Mouse (Mus musculus): ENCODE data around the gene Ppp2r1a. TPM values are rescaled to one million over a fixed set of nuclear protein-coding genes. Genes with fewer than 3 reads are reported as not detected.

Ppp2r1a gene
- polyA plus RNA-seq (2015; fragmentation: Nextera tagmentation; extraction: Ambion mirVana): 746 and 783 TPM in 2 replicates

DNA sequence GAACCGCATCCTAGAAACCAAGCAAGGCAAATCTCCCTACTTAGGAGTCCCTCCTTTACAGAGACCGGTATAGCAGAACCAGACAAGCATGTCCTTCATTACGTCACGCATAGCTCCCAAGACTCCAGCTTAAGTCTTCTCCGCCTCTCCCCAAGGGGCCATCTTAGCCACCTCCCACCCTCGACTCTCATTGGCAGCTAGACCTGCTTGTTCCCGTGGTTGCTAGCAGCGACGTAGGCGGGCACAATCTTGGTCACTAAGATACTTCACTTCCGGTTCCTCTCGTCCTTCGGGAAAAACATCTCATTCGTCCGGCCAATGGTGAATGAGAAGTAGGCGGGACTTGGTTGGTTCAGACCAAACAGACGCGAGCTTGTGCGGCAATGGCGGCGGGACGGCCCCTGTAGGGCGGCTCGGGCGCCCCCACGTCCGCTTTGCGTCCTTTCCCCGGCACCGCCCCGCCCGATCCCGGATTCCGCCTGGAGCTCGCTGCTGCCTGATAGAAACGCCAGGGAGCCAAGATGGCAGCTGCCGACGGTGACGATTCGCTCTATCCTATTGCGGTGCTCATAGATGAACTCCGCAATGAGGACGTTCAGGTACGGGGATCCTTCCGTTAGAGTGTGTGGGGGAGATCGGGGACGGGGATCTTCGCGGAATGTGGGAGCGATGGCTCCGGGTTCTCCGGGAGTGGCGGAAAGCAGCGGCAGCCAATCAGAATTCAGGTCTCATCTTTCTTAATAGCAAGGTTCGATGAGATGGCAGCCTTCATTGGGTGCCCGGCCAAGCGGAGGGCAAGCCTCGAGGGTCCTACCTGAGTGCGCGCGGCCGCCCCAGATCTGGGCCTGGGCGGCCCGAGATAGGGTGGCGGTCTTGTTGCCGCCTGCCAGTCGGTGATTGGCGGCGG is at the start of gene Ppp2r1a:
Gene Ppp2r1a (plus strand): TSS at position 327 of the 907 bp plus-strand sequence.
- H3K27ac ChIP-seq (ENCODE audit: low read length): peak within 1 kb of the TSS; percentile 98
- no peaks in the 10 kb centered on the region for H3K9me3 ChIP-seq (replicated peaks; ENCODE audit: control insufficient read depth, low read length, poor library complexity, severe bottlenecking)
- peak within 1 kb of the TSS; percentile 68 for H3K4me2 ChIP-seq (ENCODE audit: low read length)
- no peaks in the 10 kb centered on the region for H3K36me3 ChIP-seq (ENCODE audit: control insufficient read depth, insufficient read depth, low read length)
- H3K4me1 ChIP-seq (ENCODE audit: control insufficient read depth, insufficient read depth, low read length): peaks cover 32% of the 10 kb centered on the region
- under 1% methylated on average over 69 of the region's 69 CpGs for WGBS
- peak within 1 kb of the TSS; percentile 55 for H3K4me3 ChIP-seq (ENCODE audit: low read depth, low read length)
- peak within 1 kb of the TSS; percentile 71 for H3K9ac ChIP-seq (ENCODE audit: low read depth, low read length)
- peak; percentile 98 for ATAC-seq
- no peaks in the 10 kb centered on the region for H3K27me3 ChIP-seq (ENCODE audit: control insufficient read depth, insufficient read depth, low read depth, low read length)

DNA sequence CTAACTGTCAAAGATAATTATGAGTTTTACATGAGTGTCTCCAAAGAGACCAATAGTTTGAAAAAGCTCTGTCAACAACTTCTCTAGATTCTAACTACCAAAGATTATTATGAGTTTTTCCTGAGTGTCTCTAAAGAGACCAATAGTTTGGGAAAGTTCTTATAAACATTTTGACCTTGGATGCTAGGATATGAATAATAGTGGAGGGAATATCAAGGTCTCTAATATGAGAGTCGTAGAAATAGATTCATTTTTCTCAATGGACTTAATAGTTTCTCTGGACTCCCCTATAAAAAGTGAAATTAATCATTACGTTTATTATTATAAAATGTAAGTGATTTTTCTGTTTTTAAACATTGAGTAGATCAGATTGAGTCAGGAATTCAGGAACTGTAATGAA is 40.1 kb upstream of the Ppp2r1a start, which contains the start of gene Vmn1r231:
Gene Vmn1r231 (minus strand): TSS at position 101 of the 400 bp plus-strand sequence.
- Histone ChIP-seq H3K9me3 (replicated peaks; ENCODE audit: control insufficient read depth, low read length, poor library complexity, severe bottlenecking) (0 out of 2 replicates have a peak, but pooled peaks cover 3% of the 10 kb centered on the region), H3K9ac (ENCODE audit: low read depth, low read length) (no peak within 1 kb of the TSS), H3K4me3 (ENCODE audit: low read depth, low read length) (no peak within 1 kb of the TSS), H3K27ac (ENCODE audit: low read length) (no peak within 1 kb of the TSS), H3K27me3 (ENCODE audit: control insufficient read depth, insufficient read depth, low read depth, low read length) (no peaks in the 10 kb centered on the region), H3K4me1 (ENCODE audit: control insufficient read depth, insufficient read depth, low read length) (no peaks in the 10 kb centered on the region), H3K4me2 (ENCODE audit: low read length) (no peak within 1 kb of the TSS), H3K36me3 (ENCODE audit: control insufficient read depth, insufficient read depth, low read length) (no peaks in the 10 kb centered on the region)
- 70% methylated on average over 2 of the region's 2 CpGs for WGBS
- no peak for ATAC-seq

DNA sequence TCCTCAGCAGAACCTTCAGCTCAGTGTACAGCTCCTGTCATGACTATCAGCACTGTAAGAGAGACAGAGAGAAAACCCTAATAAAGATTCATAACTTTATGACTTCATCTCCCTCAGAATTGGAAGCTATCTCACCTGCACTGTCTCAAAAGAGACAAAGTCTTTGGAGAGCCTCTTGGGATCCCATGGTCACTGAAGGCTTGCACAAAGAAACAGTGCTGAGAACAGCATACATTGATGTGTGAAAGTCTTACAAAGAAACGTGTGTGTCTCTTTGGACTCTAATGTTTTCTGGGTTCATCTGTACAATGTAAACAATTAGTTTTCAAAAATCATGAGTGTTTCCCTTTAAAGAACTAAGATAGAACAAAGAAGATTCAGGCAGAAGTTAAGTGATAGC is 25.5 kb upstream of the Ppp2r1a start, which contains the start of gene Vmn1r232:
Gene Vmn1r232 (minus strand): TSS at position 101 of the 400 bp plus-strand sequence.
- no peak within 1 kb of the TSS for H3K4me2 ChIP-seq (ENCODE audit: low read length)
- H3K27me3 ChIP-seq (ENCODE audit: control insufficient read depth, insufficient read depth, low read depth, low read length): no peaks in the 10 kb centered on the region
- ATAC-seq: no peak
- 58% methylated on average over 1 of the region's 1 CpGs for WGBS
- H3K9ac ChIP-seq (ENCODE audit: low read depth, low read length): no peak within 1 kb of the TSS
- no peaks in the 10 kb centered on the region for H3K9me3 ChIP-seq (replicated peaks; ENCODE audit: control insufficient read depth, low read length, poor library complexity, severe bottlenecking)
- H3K4me1 ChIP-seq (ENCODE audit: control insufficient read depth, insufficient read depth, low read length): no peaks in the 10 kb centered on the region
- no peak within 1 kb of the TSS for H3K27ac ChIP-seq (ENCODE audit: low read length)
- no peak within 1 kb of the TSS for H3K4me3 ChIP-seq (ENCODE audit: low read depth, low read length)
- no peaks in the 10 kb centered on the region for H3K36me3 ChIP-seq (ENCODE audit: control insufficient read depth, insufficient read depth, low read length)

DNA sequence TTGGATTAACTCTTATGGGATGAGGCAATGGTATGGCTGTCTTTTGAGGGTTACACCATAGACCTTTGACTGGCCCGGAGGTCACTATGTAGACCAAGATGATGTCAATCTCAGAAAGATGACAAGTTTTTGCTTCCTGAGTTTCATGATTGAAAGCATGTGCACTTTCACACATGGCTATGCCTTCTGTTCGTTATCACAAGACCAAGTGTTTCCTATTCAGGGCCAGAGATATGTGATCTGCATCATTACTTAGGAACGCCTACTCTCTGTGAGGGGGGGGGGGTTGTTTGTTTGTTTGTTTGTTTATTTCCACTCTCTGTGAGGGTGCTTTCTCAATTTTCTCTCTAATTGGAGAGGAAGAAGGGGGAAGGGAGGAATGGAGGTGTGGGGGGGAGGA is 885 bp upstream of the Ppp2r1a start:
- H3K27me3 ChIP-seq (ENCODE audit: control insufficient read depth, insufficient read depth, low read depth, low read length): no peaks in the 10 kb centered on the region
- WGBS: 47% methylated on average over 3 of the region's 3 CpGs
- 0 out of 2 replicates have a peak, but pooled peaks have one; percentile 0 for ATAC-seq
- 0 out of 2 replicates have a peak, but pooled peaks cover 2% of the 10 kb centered on the region for H3K9me3 ChIP-seq (replicated peaks; ENCODE audit: control insufficient read depth, low read length, poor library complexity, severe bottlenecking)
- H3K27ac ChIP-seq (ENCODE audit: low read length): peak overlapping the region; percentile 91
- H3K9ac ChIP-seq (ENCODE audit: low read depth, low read length): peak overlapping the region; percentile 62
- H3K4me2 ChIP-seq (ENCODE audit: low read length): peak overlapping the region; percentile 68
- peak overlapping the region; percentile 55 for H3K4me3 ChIP-seq (ENCODE audit: low read depth, low read length)
- peaks cover 27% of the 10 kb centered on the region for H3K4me1 ChIP-seq (ENCODE audit: control insufficient read depth, insufficient read depth, low read length)
- no peaks in the 10 kb centered on the region for H3K36me3 ChIP-seq (ENCODE audit: control insufficient read depth, insufficient read depth, low read length)

DNA sequence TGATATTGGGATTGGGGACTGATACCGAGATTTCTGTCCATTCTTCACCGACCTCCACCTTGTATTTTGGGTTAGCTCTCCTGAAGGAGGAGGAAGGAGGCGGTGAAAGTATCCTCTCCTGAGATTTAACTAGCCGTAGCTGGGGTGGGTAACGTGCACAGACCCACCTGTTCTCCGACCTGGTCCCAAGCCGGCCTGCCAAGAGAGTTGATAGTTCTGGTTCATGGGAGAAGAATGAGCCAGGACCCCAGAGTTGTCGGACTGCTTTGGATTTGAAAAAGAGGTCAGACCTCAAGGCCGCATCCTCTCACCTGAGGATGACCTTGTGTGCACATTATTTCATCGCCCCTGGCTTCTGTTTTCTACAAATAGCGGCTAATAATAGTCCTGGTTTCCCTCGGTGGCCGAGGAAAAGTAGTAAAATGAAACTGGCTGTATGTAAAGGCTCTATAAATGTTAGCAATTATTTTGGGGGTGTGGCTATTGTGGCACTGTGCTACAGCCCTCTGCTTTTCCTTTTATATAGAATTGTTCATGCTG is 985 bp downstream of the Ppp2r1a start:
- ATAC-seq: 0 out of 2 replicates have a peak, but pooled peaks have one; percentile 0

DNA sequence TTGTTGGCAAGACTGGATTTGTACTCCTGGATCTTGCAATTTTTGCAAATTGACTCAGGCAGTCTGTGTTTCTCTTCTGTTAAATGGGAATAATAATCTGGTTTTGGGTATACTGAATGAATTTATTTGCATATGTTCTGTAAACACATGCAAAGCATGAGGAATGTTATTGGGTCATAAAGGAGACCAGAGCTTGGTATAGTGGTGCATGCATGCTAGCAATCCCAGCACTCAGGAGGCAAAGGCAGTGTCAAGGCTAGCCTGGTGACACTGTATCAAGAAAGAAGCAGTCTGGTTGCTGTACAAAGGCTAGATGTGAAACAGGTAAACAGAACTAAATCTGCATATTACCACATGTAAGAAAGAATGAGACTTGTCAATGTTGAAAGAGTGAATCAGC is 1.5 kb downstream of the Ppp2r1a start:
- H3K4me2 ChIP-seq (ENCODE audit: low read length): peak overlapping the region; percentile 63
- peaks cover 32% of the 10 kb centered on the region for H3K4me1 ChIP-seq (ENCODE audit: control insufficient read depth, insufficient read depth, low read length)
- H3K27ac ChIP-seq (ENCODE audit: low read length): no peak overlapping the region
- no peaks in the 10 kb centered on the region for H3K27me3 ChIP-seq (ENCODE audit: control insufficient read depth, insufficient read depth, low read depth, low read length)
- peak overlapping the region; percentile 55 for H3K4me3 ChIP-seq (ENCODE audit: low read depth, low read length)
- no peaks in the 10 kb centered on the region for H3K9me3 ChIP-seq (replicated peaks; ENCODE audit: control insufficient read depth, low read length, poor library complexity, severe bottlenecking)
- H3K36me3 ChIP-seq (ENCODE audit: control insufficient read depth, insufficient read depth, low read length): peaks cover 1% of the 10 kb centered on the region; the same call in 1 of the 2 replicates
- no peak for ATAC-seq
- H3K9ac ChIP-seq (ENCODE audit: low read depth, low read length): peak overlapping the region; percentile 71

More for the DNA sequence above, 985 bp downstream of the Ppp2r1a start:
- under 1% methylated on average over 13 of the region's 13 CpGs for WGBS
- Histone ChIP-seq H3K27me3 (ENCODE audit: control insufficient read depth, insufficient read depth, low read depth, low read length) (no peaks in the 10 kb centered on the region), H3K9me3 (replicated peaks; ENCODE audit: control insufficient read depth, low read length, poor library complexity, severe bottlenecking) (no peaks in the 10 kb centered on the region), H3K4me2 (ENCODE audit: low read length) (peak overlapping the region; percentile 63), H3K27ac (ENCODE audit: low read length) (peak overlapping the region; percentile 98), H3K4me1 (ENCODE audit: control insufficient read depth, insufficient read depth, low read length) (peaks cover 32% of the 10 kb centered on the region), H3K9ac (ENCODE audit: low read depth, low read length) (peak overlapping the region; percentile 71), H3K36me3 (ENCODE audit: control insufficient read depth, insufficient read depth, low read length) (no peaks in the 10 kb centered on the region), H3K4me3 (ENCODE audit: low read depth, low read length) (peak overlapping the region; percentile 55)

DNA sequence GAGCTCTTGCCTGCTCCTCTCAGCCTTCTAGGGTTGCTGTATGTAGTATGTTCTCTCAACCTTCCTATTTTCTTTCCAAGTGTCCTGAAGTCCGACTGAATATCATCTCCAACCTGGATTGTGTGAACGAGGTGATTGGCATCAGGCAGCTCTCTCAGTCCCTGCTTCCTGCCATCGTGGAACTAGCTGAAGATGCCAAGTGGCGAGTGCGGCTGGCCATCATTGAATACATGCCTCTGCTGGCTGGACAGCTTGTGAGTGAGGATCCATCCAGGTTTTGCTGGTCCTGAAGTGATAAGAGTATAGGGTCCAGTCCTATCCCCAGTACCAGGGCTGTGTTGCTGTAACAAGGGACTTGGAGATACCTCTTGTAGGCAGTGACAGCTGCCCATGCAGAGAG is 15.3 kb downstream of the Ppp2r1a start:
- no peak for ATAC-seq
- Histone ChIP-seq H3K27ac (ENCODE audit: low read length) (no peak overlapping the region), H3K36me3 (ENCODE audit: control insufficient read depth, insufficient read depth, low read length) (peaks cover 81% of the 10 kb centered on the region), H3K9ac (ENCODE audit: low read depth, low read length) (no peak overlapping the region), H3K4me3 (ENCODE audit: low read depth, low read length) (no peak overlapping the region), H3K4me2 (ENCODE audit: low read length) (no peak overlapping the region), H3K4me1 (ENCODE audit: control insufficient read depth, insufficient read depth, low read length) (no peaks in the 10 kb centered on the region), H3K27me3 (ENCODE audit: control insufficient read depth, insufficient read depth, low read depth, low read length) (no peaks in the 10 kb centered on the region), H3K9me3 (replicated peaks; ENCODE audit: control insufficient read depth, low read length, poor library complexity, severe bottlenecking) (no peaks in the 10 kb centered on the region)
- 98% methylated on average over 5 of the region's 5 CpGs for WGBS

DNA sequence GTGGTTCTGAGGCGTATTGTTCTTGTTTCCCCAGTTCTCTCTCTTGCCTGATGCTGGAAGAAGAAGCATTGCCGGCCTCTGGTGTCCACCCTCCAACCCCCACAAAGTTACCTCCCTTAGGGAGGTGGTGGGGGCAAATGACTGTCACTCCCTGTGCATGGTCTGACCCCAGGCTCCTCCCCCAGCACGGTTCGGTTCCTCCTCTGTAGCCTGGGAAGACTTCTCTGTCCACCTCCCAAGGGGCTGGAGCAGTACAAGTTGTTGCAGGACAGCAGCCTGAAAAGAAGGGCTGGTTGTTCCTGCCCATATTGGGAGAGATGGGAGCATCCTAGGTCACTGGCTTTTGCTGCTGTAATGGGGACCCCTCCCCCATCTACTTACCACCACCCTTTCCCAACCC is 20.3 kb downstream of the Ppp2r1a start:
- Histone ChIP-seq H3K27ac (ENCODE audit: low read length) (no peak overlapping the region), H3K9ac (ENCODE audit: low read depth, low read length) (no peak overlapping the region), H3K27me3 (ENCODE audit: control insufficient read depth, insufficient read depth, low read depth, low read length) (no peaks in the 10 kb centered on the region), H3K4me2 (ENCODE audit: low read length) (no peak overlapping the region), H3K4me3 (ENCODE audit: low read depth, low read length) (no peak overlapping the region), H3K36me3 (ENCODE audit: control insufficient read depth, insufficient read depth, low read length) (peaks cover 72% of the 10 kb centered on the region), H3K4me1 (ENCODE audit: control insufficient read depth, insufficient read depth, low read length) (no peaks in the 10 kb centered on the region), H3K9me3 (replicated peaks; ENCODE audit: control insufficient read depth, low read length, poor library complexity, severe bottlenecking) (no peaks in the 10 kb centered on the region)
- 92% methylated on average over 4 of the region's 4 CpGs for WGBS
- peak; percentile 33; the same call in 1 of the 2 replicates for ATAC-seq

DNA sequence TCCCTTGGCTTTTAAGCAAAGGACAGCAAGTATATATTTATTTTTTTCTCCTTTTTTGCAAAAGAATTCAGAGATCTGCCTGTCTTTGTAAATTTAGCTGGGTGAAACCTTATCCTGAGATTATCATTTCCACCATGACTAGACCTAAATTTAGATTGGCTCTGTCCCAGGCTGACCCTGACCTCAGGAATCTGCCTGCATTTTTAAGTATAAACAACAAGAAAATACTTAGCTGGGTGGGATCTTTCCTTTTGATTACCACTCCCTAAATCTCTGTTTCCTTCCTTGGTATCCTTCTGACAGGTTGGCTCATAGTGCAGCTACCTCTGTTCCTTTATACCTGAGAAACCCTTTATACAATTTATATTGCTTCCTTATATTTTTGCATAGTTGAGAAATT is 21.6 kb downstream of the Ppp2r1a start:
- Histone ChIP-seq H3K4me2 (ENCODE audit: low read length) (no peak overlapping the region), H3K9me3 (replicated peaks; ENCODE audit: control insufficient read depth, low read length, poor library complexity, severe bottlenecking) (no peaks in the 10 kb centered on the region), H3K4me3 (ENCODE audit: low read depth, low read length) (no peak overlapping the region), H3K36me3 (ENCODE audit: control insufficient read depth, insufficient read depth, low read length) (peaks cover 63% of the 10 kb centered on the region), H3K9ac (ENCODE audit: low read depth, low read length) (no peak overlapping the region), H3K27ac (ENCODE audit: low read length) (no peak overlapping the region), H3K4me1 (ENCODE audit: control insufficient read depth, insufficient read depth, low read length) (no peaks in the 10 kb centered on the region), H3K27me3 (ENCODE audit: control insufficient read depth, insufficient read depth, low read depth, low read length) (no peaks in the 10 kb centered on the region)
- no peak for ATAC-seq

Measured in midbrain, embryonic 16.5 days (tissue).